Mouse (Mus musculus): ENCODE data around the gene Ctnnbip1. TPM values are rescaled to one million over a fixed set of nuclear protein-coding genes. Genes with fewer than 3 reads are reported as not detected.

Ctnnbip1 gene
- polyA plus RNA-seq, 1 experiment: 19.9 TPM

- Histone ChIP-seq H3K36me3 (ENCODE audit: control insufficient read depth, insufficient read depth) (no peaks in the 10 kb centered on the region), H3K4me2 (ENCODE audit: low read depth) (no peak overlapping the region), H3ac (ENCODE audit: control insufficient read depth, insufficient read length) (no peak overlapping the region), H3K79me2 (ENCODE audit: control insufficient read depth, insufficient read depth) (no peaks in the 10 kb centered on the region), H3K27me3 (ENCODE audit: control insufficient read depth, insufficient read depth, insufficient read length) (peaks cover 5% of the 10 kb centered on the region), H3K4me3 (no peak overlapping the region)
- TF ChIP-seq REST (IDR thresholded peaks at IDR 0.05; ENCODE audit: insufficient read depth, insufficient read length) (no peak), CEBPB (IDR thresholded peaks at IDR 0.05; ENCODE audit: insufficient read depth, poor library complexity, severe bottlenecking) (no peak), USF1 (IDR thresholded peaks at IDR 0.05; ENCODE audit: low read depth) (no peak), MYOG (IDR thresholded peaks at IDR 0.05; ENCODE audit: control insufficient read depth in 1 of 3, insufficient read depth in 1 of 3, insufficient read length in 2 of 3, low read depth in 2 of 3) (no peak), MAX (IDR thresholded peaks at IDR 0.05; ENCODE audit: low read depth) (no peak), MYOD1 (IDR thresholded peaks at IDR 0.05; ENCODE audit: control insufficient read depth in 1 of 3, insufficient read length in 2 of 3, low read depth in 2 of 3) (no peak), POLR2A (IDR thresholded peaks at IDR 0.05; ENCODE audit: insufficient read length, low read depth) (no peak), SRF (IDR thresholded peaks at IDR 0.05; ENCODE audit: control insufficient read depth, insufficient read length, low read depth) (no peak), TCF3 (IDR thresholded peaks at IDR 0.05; ENCODE audit: insufficient read length, low read depth) (no peak), TCF12 (IDR thresholded peaks at IDR 0.05; ENCODE audit: insufficient read depth, poor library complexity, severe bottlenecking) (no peak), E2F4 (IDR thresholded peaks at IDR 0.05; ENCODE audit: insufficient read depth) (no peak), POLR2AphosphoS2 (IDR thresholded peaks at IDR 0.05; ENCODE audit: insufficient read length, low read depth) (no peak)
Observed at GRCm38 (mm10) chr4:149578831-149579230, 60.8 kb downstream of the Ctnnbip1 start.

GRCm38 (mm10) chr4:149585236-149585635 is 67.2 kb downstream of the Ctnnbip1 start:
- TF ChIP-seq E2F4 (IDR thresholded peaks at IDR 0.05; ENCODE audit: insufficient read depth): no peak
- no peak for TF ChIP-seq MAX (IDR thresholded peaks at IDR 0.05; ENCODE audit: low read depth)
- TF ChIP-seq USF1 (IDR thresholded peaks at IDR 0.05; ENCODE audit: low read depth): no peak

GRCm38 (mm10) chr4:149586044-149586782 is 68.2 kb downstream of the Ctnnbip1 start, which contains the start of gene Clstn1:
TSS of gene Clstn1 (plus strand) at chr4:149586468.
- peaks cover 5% of the 10 kb centered on the region for H3K27me3 ChIP-seq (ENCODE audit: control insufficient read depth, insufficient read depth, insufficient read length)
- no peaks in the 10 kb centered on the region for H3K36me3 ChIP-seq (ENCODE audit: control insufficient read depth, insufficient read depth)
- H3ac ChIP-seq (ENCODE audit: control insufficient read depth, insufficient read length): peak within 1 kb of the TSS; percentile 72
- peak within 1 kb of the TSS; percentile 88 for H3K4me2 ChIP-seq (ENCODE audit: low read depth)
- peak within 1 kb of the TSS; percentile 55 for H3K4me3 ChIP-seq
- peaks cover 22% of the 10 kb centered on the region for H3K79me2 ChIP-seq (ENCODE audit: control insufficient read depth, insufficient read depth)
- peak; percentile 42 for TF ChIP-seq POLR2AphosphoS2 (IDR thresholded peaks at IDR 0.05; ENCODE audit: insufficient read length, low read depth)
- TF ChIP-seq MYOG (IDR thresholded peaks at IDR 0.05; ENCODE audit: control insufficient read depth in 1 of 3, insufficient read depth in 1 of 3, insufficient read length in 2 of 3, low read depth in 2 of 3): no peak
- no peak for TF ChIP-seq MYOD1 (IDR thresholded peaks at IDR 0.05; ENCODE audit: control insufficient read depth in 1 of 3, insufficient read length in 2 of 3, low read depth in 2 of 3)
- no peak for TF ChIP-seq SRF (IDR thresholded peaks at IDR 0.05; ENCODE audit: control insufficient read depth, insufficient read length, low read depth)
- TF ChIP-seq TCF3 (IDR thresholded peaks at IDR 0.05; ENCODE audit: insufficient read length, low read depth): no peak
- no peak for TF ChIP-seq CEBPB (IDR thresholded peaks at IDR 0.05; ENCODE audit: insufficient read depth, poor library complexity, severe bottlenecking)
- TF ChIP-seq POLR2A (IDR thresholded peaks at IDR 0.05; ENCODE audit: insufficient read length, low read depth): peak; percentile 83

More at GRCm38 (mm10) chr4:149585236-149585635, 67.2 kb downstream of the Ctnnbip1 start:
- Histone ChIP-seq H3ac (ENCODE audit: control insufficient read depth, insufficient read length) (no peak overlapping the region), H3K4me2 (ENCODE audit: low read depth) (no peak overlapping the region), H3K36me3 (ENCODE audit: control insufficient read depth, insufficient read depth) (no peaks in the 10 kb centered on the region), H3K79me2 (ENCODE audit: control insufficient read depth, insufficient read depth) (peaks cover 22% of the 10 kb centered on the region), H3K27me3 (ENCODE audit: control insufficient read depth, insufficient read depth, insufficient read length) (peaks cover 5% of the 10 kb centered on the region), H3K4me3 (peak overlapping the region; percentile 55)

GRCm38 (mm10) chr4:149586783-149587595 is 69.0 kb downstream of the Ctnnbip1 start:
- TF ChIP-seq POLR2A (IDR thresholded peaks at IDR 0.05; ENCODE audit: insufficient read length, low read depth): no peak
- no peak for TF ChIP-seq TCF12 (IDR thresholded peaks at IDR 0.05; ENCODE audit: insufficient read depth, poor library complexity, severe bottlenecking)
- TF ChIP-seq SRF (IDR thresholded peaks at IDR 0.05; ENCODE audit: control insufficient read depth, insufficient read length, low read depth): no peak
- TF ChIP-seq POLR2AphosphoS2 (IDR thresholded peaks at IDR 0.05; ENCODE audit: insufficient read length, low read depth): no peak
- no peak for TF ChIP-seq E2F4 (IDR thresholded peaks at IDR 0.05; ENCODE audit: insufficient read depth)
- TF ChIP-seq MYOG (IDR thresholded peaks at IDR 0.05; ENCODE audit: control insufficient read depth in 1 of 3, insufficient read depth in 1 of 3, insufficient read length in 2 of 3, low read depth in 2 of 3): no peak
- TF ChIP-seq CEBPB (IDR thresholded peaks at IDR 0.05; ENCODE audit: insufficient read depth, poor library complexity, severe bottlenecking): no peak
- no peak for TF ChIP-seq USF1 (IDR thresholded peaks at IDR 0.05; ENCODE audit: low read depth)
- no peak for TF ChIP-seq TCF3 (IDR thresholded peaks at IDR 0.05; ENCODE audit: insufficient read length, low read depth)
- no peak for TF ChIP-seq REST (IDR thresholded peaks at IDR 0.05; ENCODE audit: insufficient read depth, insufficient read length)
- TF ChIP-seq MYOD1 (IDR thresholded peaks at IDR 0.05; ENCODE audit: control insufficient read depth in 1 of 3, insufficient read length in 2 of 3, low read depth in 2 of 3): no peak
- no peak for TF ChIP-seq MAX (IDR thresholded peaks at IDR 0.05; ENCODE audit: low read depth)
- peaks cover 1% of the 10 kb centered on the region for H3K27me3 ChIP-seq (ENCODE audit: control insufficient read depth, insufficient read depth, insufficient read length)
- H3K79me2 ChIP-seq (ENCODE audit: control insufficient read depth, insufficient read depth): peaks cover 29% of the 10 kb centered on the region
- H3K4me3 ChIP-seq: peak overlapping the region; percentile 55
- H3K4me2 ChIP-seq (ENCODE audit: low read depth): peak overlapping the region; percentile 88
- peak overlapping the region; percentile 72 for H3ac ChIP-seq (ENCODE audit: control insufficient read depth, insufficient read length)
- H3K36me3 ChIP-seq (ENCODE audit: control insufficient read depth, insufficient read depth): no peaks in the 10 kb centered on the region
